Mouse (Mus musculus): ENCODE data around the gene Olfr190. TPM values are rescaled to one million over a fixed set of nuclear protein-coding genes. Genes with fewer than 3 reads are reported as not detected.

Olfr190 gene
- polyA plus RNA-seq, 1 experiment from 2014 or later, result not detected

DNA sequence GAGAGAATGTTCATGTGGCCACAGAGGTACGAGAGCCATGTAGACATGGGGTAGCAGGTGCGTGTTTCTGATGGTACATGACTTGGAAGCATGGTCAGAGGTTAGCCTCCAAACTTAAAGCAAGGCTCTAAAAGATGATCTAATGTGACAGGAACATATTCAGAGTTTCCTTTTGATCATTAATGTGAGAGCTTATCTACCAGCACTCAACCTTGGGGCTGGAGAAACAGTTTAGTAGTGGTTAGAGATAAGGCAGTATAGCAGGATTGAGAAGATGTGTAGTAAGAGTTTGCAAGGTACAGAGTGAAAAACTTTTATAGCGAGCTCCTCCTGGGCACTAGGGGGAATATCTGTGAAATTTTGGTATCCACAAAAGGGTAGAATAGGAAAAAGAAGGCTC lies 32.0 kb downstream of the Olfr190 start:
- no peak overlapping the region for H3K4me3 ChIP-seq
- 82% methylated on average over 3 of the region's 3 CpGs for WGBS

DNA sequence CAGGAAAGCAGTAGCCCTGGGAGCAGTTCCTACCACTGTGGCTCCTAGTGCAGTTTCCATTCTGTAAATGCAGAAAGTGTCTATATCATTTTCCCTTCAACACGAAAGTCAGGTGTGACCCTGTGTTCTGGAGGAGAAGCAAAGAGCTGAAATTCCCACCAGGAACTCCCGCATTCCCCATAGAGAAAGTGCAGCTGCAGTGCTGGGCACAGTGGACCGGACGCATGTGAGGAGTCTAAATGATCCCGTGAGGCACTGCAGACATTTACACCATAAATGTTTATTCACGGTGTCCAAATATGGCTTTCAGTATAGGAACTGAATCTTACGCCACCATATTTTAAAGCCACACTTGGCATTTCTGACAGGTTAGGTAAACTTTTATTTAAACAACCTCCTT lies 38.1 kb downstream of the Olfr190 start, which contains the start of gene Olfr187:
Gene Olfr187, minus strand, starts transcription at position 58 of the 400 bp plus-strand sequence.
- Histone ChIP-seq H3K27ac (no peak within 1 kb of the TSS), H3K4me1 (no peaks in the 10 kb centered on the region), H3K9me3 (no peaks in the 10 kb centered on the region), H3K27me3 (no peaks in the 10 kb centered on the region), H3K4me2 (replicated peaks) (no peak within 1 kb of the TSS), H3K36me3 (no peaks in the 10 kb centered on the region), H3K9ac (no peak within 1 kb of the TSS), H3K4me3 (no peak within 1 kb of the TSS)
- ATAC-seq (ENCODE audit: low FRiP score, low read depth), result no peak
- WGBS, result 87% methylated on average over 7 of the region's 7 CpGs

More for the DNA sequence above, 32.0 kb downstream of the Olfr190 start:
- H3K4me2 ChIP-seq (replicated peaks), result no peak overlapping the region
- ATAC-seq (ENCODE audit: low FRiP score, low read depth), result no peak
- H3K27ac ChIP-seq, result no peak overlapping the region
- H3K4me1 ChIP-seq, result no peaks in the 10 kb centered on the region
- no peaks in the 10 kb centered on the region for H3K9me3 ChIP-seq
- H3K36me3 ChIP-seq, result no peaks in the 10 kb centered on the region
- H3K27me3 ChIP-seq, result no peaks in the 10 kb centered on the region
- H3K9ac ChIP-seq, result no peak overlapping the region

DNA sequence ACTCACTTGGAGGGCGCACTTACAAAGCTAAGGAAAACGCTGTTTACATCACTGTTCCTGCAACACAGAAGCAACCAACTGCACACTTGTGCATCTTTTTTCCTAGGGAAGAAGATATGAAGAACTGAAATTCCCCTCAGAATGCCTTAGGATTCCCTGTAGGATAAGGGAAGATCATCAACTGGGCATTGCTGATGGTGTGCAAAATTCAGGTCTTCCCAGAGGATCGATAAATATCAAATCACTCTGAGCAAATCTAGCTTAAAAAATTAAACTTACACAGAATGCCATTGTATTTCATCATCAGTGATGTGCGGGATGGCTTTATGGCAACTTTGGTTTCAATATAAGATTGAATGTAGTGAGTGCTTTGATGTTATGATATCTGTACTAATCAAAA lies 47.6 kb downstream of the Olfr190 start, which contains the start of gene Olfr186:
Gene Olfr186, minus strand, starts transcription at position 101 of the 400 bp plus-strand sequence.
- no peak for ATAC-seq (ENCODE audit: low FRiP score, low read depth)
- H3K27ac ChIP-seq, result no peak within 1 kb of the TSS
- no peaks in the 10 kb centered on the region for H3K4me1 ChIP-seq
- no peak within 1 kb of the TSS for H3K4me2 ChIP-seq (replicated peaks)
- WGBS, result 92% methylated on average over 4 of the region's 4 CpGs
- H3K4me3 ChIP-seq, result no peak within 1 kb of the TSS
- no peak within 1 kb of the TSS for H3K9ac ChIP-seq
- H3K36me3 ChIP-seq, result no peaks in the 10 kb centered on the region
- H3K9me3 ChIP-seq, result no peaks in the 10 kb centered on the region
- H3K27me3 ChIP-seq, result no peaks in the 10 kb centered on the region

Other genes with a start within 250 kb of the Olfr190 start
- not detected in 2 replicates for gene Olfr177, start 203.2 kb downstream of the Olfr190 start, polyA plus RNA-seq (2015; fragmentation: Nextera tagmentation; extraction: Ambion mirVana)
- gene Olfr178, start 185.9 kb downstream of the Olfr190 start, polyA plus RNA-seq (2015; fragmentation: Nextera tagmentation; extraction: Ambion mirVana), result not detected in 2 replicates
- gene Olfr181, start 149.2 kb downstream of the Olfr190 start, polyA plus RNA-seq (2015; fragmentation: Nextera tagmentation; extraction: Ambion mirVana), result not detected in 2 replicates
- gene Olfr180, start 148.6 kb downstream of the Olfr190 start, polyA plus RNA-seq (2015; fragmentation: Nextera tagmentation; extraction: Ambion mirVana), result not detected in 2 replicates
- not detected in 2 replicates for gene Olfr183, start 82.6 kb downstream of the Olfr190 start, polyA plus RNA-seq (2015; fragmentation: Nextera tagmentation; extraction: Ambion mirVana)
- not detected in 2 replicates for gene Olfr186, start 47.7 kb downstream of the Olfr190 start, polyA plus RNA-seq (2015; fragmentation: Nextera tagmentation; extraction: Ambion mirVana)
- gene Olfr187, start 38.2 kb downstream of the Olfr190 start, polyA plus RNA-seq (2015; fragmentation: Nextera tagmentation; extraction: Ambion mirVana), result not detected in 2 replicates
- gene Olfr191, start 11.8 kb upstream of the Olfr190 start, polyA plus RNA-seq (2015; fragmentation: Nextera tagmentation; extraction: Ambion mirVana), result not detected in 2 replicates
- not detected in 2 replicates for gene Olfr193, start 33.9 kb upstream of the Olfr190 start, polyA plus RNA-seq (2015; fragmentation: Nextera tagmentation; extraction: Ambion mirVana)
- not detected in 2 replicates for gene Olfr194, start 43.1 kb upstream of the Olfr190 start, polyA plus RNA-seq (2015; fragmentation: Nextera tagmentation; extraction: Ambion mirVana)
- gene Olfr195, start 69.0 kb upstream of the Olfr190 start, polyA plus RNA-seq (2015; fragmentation: Nextera tagmentation; extraction: Ambion mirVana), result not detected in 2 replicates
- not detected in 2 replicates for gene Olfr196, start 92.4 kb upstream of the Olfr190 start, polyA plus RNA-seq (2015; fragmentation: Nextera tagmentation; extraction: Ambion mirVana)
- gene Olfr198, start 125.5 kb upstream of the Olfr190 start, polyA plus RNA-seq (2015; fragmentation: Nextera tagmentation; extraction: Ambion mirVana), result not detected in 2 replicates
- not detected in 2 replicates for gene Olfr199, start 141.8 kb upstream of the Olfr190 start, polyA plus RNA-seq (2015; fragmentation: Nextera tagmentation; extraction: Ambion mirVana)
- not detected in 2 replicates for gene Olfr201, start 194.6 kb upstream of the Olfr190 start, polyA plus RNA-seq (2015; fragmentation: Nextera tagmentation; extraction: Ambion mirVana)
- not detected in 2 replicates for gene Olfr202, start 208.8 kb upstream of the Olfr190 start, polyA plus RNA-seq (2015; fragmentation: Nextera tagmentation; extraction: Ambion mirVana)
- gene Olfr203, start 220.9 kb upstream of the Olfr190 start, polyA plus RNA-seq (2015; fragmentation: Nextera tagmentation; extraction: Ambion mirVana), result not detected in 2 replicates
- not detected in 2 replicates for gene Olfr204, start 240.2 kb upstream of the Olfr190 start, polyA plus RNA-seq (2015; fragmentation: Nextera tagmentation; extraction: Ambion mirVana)